Mouse (Mus musculus) thymus, postnatal 14 days (tissue): ENCODE data around the gene Akap1.
"Not testable (repeated sequence)": the region's sequence is repeated elsewhere in the genome, so short reads cannot be mapped to it uniquely, and the experiment has no call there.

ENCODE experiments used
- DNase-seq: peaks from one replicate; pipeline ENCODE4 v3.0.0; 2021

The Akap1 gene

DNA sequence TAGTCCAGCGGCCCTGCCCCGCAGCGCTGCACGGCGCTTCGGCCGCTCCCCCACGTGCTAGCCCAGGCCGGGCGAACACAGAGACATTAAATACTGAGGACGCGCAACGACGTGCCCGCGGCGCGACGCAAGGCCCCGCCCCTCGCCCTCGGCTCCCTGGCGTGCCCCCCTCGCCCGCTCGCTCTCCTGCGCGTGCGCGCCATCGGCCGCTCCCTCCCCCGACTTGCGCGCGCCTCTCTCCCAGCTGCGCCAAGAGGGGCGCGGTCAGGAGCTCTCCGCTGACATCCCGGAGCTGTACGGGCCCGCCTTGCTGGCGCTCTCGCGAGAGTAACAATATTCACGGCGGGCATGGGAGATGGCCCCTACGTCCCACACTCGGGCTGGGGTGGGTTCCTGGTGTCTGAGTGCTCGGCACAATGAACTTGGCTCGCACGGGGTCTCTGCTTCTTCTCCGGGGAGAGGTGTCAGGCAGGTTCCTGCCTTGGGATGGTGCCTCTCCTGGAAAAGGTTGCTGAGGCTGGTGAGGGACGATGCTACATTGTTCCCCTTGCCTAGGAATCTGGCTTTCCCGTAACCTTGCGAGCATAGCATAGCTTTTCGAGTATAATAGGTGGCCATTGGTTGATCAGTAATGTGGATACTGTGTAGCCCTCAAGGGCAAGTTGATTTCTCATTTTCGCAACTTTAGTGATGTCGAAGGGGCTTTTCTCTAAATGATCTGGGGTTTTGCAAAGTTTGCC, at the start of gene Akap1:
Akap1 (minus strand) TSS at position 129 of the 740 bp plus-strand sequence.
- DNase-seq: peak; percentile 98

DNA sequence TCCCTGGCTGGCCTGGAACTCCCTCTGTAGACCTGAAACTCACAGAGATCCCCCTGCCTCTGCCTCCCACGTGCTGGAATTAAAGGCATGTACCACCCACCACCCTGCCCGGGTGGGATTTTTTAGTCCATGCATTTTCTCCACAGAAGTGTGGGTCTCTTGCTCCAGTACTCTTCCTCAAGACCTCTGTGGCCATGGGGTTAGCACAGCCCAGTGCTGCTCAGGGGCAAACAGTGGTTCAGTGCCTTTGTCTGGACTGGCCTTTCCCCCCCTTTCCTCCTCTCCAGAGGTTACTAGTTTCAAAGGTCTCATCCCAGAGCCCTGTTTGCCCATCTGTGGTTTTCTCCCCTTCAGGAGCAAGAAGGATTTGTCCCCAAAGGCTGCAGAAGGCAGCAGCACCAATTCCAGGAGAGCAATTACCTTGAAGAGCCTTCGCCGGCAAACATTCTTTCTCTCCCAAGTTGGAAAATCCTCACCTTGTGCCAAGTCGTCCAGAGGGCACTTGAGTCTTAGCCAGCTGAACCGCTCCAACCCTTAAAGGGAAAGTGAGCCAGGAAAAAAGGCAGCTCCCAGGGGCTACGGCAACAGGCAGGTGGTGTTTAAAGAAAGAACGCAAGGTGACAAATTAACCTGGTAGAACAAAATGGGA, 45.1 kb upstream of the Akap1 start:
- DNase-seq: no peak

GRCm38 (mm10) chr11:88908557-88909211, 44.3 kb upstream of the Akap1 start:
- DNase-seq: peak; percentile 71

- DNase-seq: no peak
Measured at GRCm38 (mm10) chr11:88907886-88908285, 43.5 kb upstream of the Akap1 start.

DNA sequence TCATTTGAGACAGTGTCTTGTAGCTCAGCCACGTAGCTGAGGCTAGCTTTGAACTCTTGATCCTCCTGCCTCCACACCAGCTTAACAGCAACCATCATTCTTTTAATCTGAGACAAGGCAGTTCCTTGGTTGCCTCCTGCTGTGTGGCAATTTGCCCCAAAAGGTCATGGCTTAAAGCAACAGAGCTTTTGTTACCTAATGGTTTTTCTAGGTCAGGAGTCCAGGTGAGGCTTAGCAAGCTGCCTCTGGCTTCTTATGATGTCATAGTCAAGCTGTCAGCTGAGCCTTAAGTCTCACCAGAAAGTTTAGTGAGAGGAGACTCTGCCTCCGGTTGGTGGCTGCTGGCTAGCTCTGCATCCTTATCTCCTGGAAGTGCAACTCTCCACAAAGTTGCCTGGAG, 41.2 kb upstream of the Akap1 start:
- no peak for DNase-seq

DNA sequence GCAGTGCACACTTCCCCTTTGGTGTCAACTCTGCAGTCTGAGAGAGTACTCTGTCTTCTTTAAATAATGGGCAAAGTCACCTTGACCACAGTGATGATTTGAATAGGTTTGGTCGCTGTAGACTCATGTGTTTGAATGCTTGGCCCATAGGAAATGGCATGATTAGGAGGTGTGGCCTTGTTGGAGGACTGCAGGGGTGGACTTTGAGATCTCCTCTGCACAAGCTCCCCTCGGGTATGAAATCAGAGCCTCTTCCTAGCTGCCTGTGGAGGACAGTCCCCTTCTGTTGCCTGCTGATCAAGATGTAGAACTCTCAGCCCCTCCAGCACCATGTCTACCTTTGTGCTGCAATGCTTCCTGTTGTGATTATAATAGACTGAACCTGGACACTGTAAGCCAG, 39.7 kb upstream of the Akap1 start:
- no peak for DNase-seq

- DNase-seq: no peak
Measured at GRCm38 (mm10) chr11:88902762-88903161, 38.4 kb upstream of the Akap1 start.

DNA sequence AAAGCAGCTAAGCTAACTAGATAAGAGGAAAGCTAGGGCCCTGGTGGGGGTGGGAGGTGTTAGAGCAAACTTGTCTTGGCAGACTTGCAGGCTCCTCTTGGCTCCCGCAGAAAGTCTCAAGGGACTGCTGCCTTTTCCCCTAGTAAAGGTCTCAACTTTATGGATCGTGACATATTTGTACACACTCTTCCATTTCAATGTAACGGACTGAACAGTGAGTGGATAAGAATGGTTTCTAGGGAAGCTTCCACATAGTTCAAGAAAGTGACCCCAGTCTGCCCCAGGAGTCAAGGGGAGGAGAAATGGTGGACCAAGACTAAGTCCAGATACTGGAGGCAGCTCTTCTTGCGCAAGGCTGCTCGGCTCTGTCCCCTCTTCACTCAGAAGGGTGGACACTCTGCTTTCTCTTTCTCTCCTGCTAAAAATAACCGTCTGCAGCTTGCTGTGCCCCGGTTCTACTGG, 37.0 kb upstream of the Akap1 start:
- no peak for DNase-seq

DNA sequence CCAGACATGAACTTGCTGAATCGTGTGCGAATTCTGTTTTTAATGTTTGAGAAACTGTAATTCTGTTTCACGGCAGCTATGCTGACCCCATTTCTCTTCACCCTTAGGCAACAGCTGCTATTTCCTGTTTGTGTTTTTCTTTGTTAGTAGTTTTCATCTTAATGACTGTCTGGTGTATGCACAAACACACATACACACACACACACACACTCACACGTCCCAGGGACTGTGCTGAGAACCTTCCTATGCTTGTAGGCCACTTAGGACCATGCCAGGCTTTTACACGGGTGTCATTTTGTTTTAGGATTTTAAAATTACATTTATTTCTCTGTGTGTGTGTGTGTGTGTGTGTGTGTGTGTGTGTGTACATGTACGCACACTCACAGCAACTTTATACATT, 35.2 kb upstream of the Akap1 start:
- DNase-seq: no peak

DNA sequence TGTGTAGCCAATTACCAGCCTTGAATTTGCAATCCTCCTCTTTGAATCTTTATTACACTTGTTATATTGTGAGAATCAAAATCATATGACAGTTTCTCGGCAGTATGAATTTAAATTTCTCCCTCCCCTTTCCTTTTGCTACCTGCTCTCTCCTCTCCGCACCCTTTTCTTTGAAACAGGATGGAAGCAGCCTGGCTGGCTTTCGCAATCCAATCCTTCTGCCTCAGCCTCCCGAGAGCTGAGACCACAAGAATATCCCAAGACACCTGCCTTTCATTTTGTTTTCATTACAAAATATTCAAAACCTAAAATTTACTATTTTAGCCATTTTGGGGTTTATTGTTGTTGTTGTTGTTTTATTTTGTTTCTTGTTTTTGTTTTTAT, 34.0 kb upstream of the Akap1 start:
- DNase-seq: no peak

DNA sequence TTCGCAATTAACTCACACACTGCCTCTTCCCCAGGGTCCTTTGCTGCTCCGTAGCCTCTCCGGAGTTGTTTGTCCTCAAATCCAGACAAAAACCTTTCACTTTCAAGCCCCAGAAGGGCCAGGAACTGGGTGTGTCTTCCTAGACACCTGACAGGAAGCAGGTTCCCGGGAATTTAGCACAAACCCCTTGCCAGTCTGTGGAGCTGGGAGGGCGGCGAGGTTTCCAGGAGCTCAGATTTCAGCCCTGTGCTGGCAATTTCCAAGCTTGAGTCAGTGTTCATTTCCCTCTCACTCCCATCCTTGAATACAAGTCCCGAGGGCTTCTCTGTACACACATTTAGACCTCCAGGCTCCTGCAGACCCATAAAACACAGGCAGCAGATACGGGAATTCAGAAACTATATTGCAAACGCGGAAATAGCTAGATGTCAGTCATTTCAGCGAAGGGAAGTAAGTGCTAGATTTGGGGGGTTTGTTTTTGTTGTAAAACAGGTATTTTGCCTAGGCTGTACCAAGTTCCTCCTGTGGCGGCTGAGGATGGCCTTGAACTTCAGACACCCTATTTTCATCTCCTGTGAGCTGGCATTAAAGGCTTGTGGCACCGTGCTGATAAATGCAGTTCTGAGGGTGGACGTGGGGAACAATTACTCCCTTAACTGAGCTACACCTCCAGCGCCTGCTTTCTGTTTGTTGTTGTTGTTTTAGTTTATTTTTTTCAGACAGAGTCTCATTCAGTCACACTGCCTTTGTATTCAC, 33.4 kb upstream of the Akap1 start:
- no peak for DNase-seq

DNA sequence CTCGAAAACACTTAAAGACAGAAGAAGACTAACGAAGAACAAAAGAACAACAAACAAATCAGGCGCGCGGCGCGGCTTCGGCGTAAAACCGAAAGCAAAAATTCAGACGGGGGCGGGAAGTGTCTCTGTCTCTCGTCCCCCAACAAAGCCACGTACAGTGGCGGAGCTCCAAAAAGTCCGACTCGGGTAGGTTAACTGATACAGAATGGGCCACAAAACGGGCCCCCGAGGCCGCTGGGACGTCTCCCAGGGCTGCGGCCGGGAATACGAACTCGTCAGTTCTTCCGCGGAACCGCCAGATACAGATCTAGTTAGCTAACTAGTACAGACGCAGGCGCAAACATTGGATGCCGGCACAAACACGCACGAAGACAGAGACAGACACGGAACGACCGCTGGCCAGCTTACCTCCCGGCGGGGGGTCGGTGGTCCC, 31.4 kb upstream of the Akap1 start:
- DNase-seq: peak; percentile 29

- peak; percentile 31 for DNase-seq
Measured at GRCm38 (mm10) chr11:88895235-88895634, 30.8 kb upstream of the Akap1 start.

GRCm38 (mm10) chr11:88894279-88894678, 29.9 kb upstream of the Akap1 start:
- not testable (repeated sequence) for DNase-seq

- not testable (repeated sequence) for DNase-seq
Measured at GRCm38 (mm10) chr11:88893501-88893900, 29.1 kb upstream of the Akap1 start.

- DNase-seq: peak; percentile 20
Measured at GRCm38 (mm10) chr11:88892789-88893188, 28.4 kb upstream of the Akap1 start.

DNA sequence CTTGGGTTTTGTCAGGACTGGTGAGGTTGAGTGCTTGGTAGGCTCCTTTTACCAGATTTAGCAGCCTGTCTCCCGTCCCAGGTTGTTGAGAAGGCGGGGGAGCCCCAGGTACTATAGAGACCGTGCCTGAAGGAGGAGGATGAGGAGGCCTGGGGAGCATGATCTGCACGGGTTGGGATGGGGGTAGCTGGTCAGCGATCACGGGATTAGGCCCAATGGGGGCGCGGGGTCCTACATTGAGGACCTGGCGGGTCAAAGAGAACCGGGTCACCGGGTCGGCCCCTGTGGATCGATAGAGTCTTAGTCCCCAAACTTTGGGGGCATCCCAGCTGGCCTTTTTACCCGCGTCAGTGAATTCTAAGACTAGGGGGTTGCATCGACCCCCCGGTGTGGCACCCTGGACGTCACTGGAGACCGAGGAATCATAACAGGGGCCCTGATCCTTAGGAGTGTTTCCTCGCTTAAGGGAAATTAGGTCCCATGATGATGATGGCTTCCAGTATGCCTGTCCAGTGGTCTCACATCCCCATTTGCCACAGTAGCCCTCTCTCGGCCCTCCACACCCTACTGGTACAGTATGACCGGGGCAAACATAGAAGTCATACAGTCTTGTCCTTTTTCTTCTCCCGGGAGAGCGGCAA, 27.7 kb upstream of the Akap1 start:
- peak; percentile 51 for DNase-seq

DNA sequence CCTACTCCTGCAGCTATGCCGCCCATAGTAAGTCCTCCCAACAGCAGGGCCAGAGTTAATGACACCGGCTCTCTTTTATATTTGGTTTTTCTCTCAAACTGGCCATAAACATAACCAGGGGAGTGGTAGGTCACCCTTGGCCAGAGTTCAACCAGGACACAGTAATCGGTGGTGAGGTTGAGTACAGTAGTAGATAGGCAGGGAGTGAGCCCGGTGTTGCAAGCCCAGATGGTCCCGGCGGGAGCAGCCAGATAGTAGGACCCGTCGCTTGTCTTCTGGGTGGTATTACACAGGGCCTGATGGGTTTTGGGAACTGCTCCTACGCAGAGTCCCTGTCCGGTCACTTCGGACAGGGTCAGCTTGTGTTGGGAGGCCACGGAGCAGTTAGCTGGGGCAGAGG, 27.1 kb upstream of the Akap1 start:
- DNase-seq: peak; percentile 23

DNA sequence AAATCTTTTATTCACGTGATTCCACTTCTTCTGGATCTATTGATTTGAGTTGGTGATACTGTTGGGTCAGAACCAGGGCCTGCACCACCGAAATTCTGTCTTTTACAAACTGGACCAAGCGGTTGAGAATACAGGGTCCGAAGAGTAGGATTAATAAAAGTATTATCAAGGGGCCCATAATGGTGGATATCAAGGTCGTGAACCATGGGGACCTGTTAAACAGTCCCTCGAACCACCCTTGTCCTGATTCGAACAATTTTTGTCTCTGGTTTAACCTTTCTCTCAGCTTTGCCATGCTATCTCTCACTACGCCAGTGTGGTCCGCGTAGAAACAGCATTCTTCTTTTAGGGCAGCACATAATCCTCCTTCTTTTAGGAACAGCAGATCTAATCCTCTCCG, 26.5 kb upstream of the Akap1 start:
- not testable (repeated sequence) for DNase-seq

DNA sequence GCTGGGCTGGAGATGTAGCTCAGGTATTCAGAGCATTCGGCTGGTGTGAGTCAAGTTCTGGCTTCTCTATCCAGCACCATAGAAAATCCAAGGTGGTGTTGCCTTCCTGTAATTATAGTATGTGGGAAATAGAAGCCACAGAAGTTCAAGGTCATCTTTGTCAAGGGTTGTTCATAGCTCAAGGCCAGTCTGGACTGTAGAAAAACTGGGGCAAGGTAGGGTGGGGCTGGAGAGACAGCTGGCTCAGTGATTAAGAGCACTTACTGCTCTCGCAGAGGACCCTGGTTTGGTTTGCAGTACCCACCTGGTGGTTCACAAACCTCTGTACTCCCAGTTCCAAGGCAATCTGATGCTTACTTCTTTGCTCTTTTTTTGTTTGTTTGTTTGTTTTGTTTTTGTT, 24.6 kb upstream of the Akap1 start:
- DNase-seq: no peak

GRCm38 (mm10) chr11:88884376-88885065, 20.1 kb upstream of the Akap1 start:
- DNase-seq: no peak

GRCm38 (mm10) chr11:88878011-88878410, 13.6 kb upstream of the Akap1 start:
- no peak for DNase-seq
